Mouse (Mus musculus): Measurements from ENCODE around the gene Onecut3. TPM values are rescaled to one million over a fixed set of nuclear protein-coding genes. Genes with fewer than 3 reads are reported as not detected.

Gene Onecut3
- polyA plus RNA-seq (2017; shearing (Covaris generic)), result not detected

- ATAC-seq, result peak; percentile 78
Observed at GRCm38 (mm10) chr10:80494732-80495131, at the start of gene Onecut3. Gene Onecut3 (plus strand): TSS chr10:80494835.

DNA sequence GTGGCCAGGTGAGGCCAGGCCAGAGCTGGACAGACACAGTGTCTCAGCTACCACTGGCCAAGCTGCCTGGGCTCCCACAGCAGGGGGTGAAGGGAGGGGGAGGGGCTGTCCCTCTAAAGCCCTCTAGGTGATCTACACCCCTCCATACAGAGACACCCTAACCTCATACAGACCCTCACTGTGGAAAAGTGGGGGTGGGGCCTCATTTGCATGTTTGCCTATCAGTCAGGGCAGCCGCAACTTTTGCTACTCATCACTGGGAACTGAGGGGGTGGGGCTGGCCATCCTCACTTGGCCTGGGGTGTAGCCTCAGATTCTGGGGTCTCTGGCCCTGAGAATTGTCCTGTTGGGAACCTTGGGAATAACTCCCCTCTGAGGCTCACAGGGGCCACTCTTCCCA lies 49.6 kb upstream of the Onecut3 start:
- no peak for ATAC-seq

DNA sequence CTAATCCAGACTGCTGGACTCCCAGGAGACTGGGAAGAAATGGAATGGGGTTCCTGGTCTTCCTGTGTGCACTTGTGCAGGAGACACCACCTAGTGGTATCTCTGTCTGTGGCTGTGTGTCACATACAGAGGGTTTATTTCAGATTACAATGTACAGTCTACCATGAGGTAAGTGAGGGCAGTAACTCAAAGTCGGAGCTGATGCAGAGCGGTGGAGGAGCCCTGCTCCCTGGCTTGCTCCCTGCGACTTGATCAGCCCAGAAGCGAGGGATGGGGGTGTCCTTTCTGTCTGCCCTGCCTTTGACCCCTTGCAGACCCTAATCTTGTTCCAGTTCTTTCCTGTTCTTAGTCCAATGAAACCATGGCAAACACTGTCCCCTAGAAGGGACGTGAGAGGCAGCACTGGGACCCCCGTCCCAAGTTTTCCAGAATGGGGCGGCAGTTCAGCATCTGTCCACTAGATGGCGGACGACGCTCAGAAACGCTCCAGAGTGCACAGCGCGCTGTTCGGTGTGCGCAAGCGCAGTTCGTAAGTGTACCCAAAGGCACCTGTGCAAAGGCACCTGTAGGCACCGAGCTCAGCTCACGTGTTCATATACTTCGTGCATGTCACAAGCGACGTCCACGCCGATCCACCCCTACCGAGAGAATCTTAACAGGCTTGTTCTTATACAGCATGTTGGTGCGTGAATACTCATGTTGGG lies 48.6 kb upstream of the Onecut3 start:
- peak; percentile 90 for ATAC-seq

GRCm38 (mm10) chr10:80450599-80450998 lies 44.0 kb upstream of the Onecut3 start:
- ATAC-seq, result no peak

GRCm38 (mm10) chr10:80453601-80454000 lies 41.0 kb upstream of the Onecut3 start:
- no peak for ATAC-seq

DNA sequence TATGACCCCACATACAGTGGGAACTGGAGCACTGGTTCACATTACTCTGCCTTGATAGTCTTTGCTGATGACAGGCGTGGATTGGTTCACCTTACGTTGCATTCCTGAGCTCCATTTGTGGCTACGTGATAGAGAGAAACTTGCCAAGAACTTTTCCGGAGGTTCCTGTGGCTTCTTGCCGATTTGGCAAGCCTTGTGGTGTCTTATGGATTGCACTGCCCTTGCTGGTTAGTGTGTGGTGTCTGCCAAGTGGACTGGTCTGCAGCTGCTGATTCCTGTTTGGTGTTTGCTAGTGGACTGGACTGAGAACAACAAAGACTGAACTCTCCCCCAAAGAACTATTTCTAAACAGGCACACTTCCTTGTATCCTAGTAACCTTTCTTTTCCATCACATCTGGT lies 39.9 kb upstream of the Onecut3 start:
- no peak for ATAC-seq

GRCm38 (mm10) chr10:80455697-80456096 lies 38.9 kb upstream of the Onecut3 start:
- no peak for ATAC-seq

DNA sequence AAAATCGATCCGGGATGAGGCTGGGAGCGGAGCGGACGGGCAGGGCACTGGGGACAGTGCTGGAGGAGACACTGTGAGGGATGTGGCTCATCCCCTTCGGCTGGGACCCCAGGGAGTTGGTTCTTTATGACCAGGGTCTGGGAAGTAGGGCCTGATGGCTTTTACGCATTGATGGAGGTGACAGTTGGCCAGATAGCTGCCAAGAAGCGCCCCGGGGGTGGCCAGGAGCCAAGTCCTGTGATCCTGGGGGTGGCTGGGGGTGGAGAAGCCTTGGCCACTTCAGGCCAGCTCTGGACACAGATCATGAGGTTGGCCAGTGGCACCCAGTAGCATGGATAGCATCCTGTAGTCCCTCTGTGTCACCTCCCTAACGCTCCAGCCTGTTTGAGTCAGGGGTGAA lies 35.4 kb upstream of the Onecut3 start:
- ATAC-seq, result no peak

DNA sequence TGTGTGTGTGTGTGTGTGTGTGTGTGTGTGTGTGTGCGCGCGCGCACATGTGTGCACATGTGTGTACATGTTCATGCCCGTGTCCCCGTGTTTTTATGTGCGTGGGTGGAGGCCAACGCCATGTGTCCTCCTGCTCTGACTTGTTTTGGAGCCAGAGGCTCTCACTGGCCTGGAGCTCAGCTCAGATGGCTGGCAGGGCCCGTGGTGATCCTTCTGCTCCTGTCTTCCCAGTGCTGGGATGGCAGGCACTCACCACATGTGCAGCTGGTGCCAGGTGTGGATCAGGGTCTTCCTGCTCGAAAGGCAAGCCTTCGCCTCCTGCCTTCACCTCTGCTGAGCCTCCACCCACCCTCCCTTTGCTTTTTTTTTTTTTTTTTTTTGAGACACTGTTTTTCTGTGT lies 35.0 kb upstream of the Onecut3 start:
- no peak for ATAC-seq

- ATAC-seq, result no peak
Observed at GRCm38 (mm10) chr10:80460324-80460723, 34.3 kb upstream of the Onecut3 start.

GRCm38 (mm10) chr10:80461346-80461745 lies 33.3 kb upstream of the Onecut3 start:
- ATAC-seq, result no peak

- ATAC-seq, result no peak
Observed at GRCm38 (mm10) chr10:80464381-80465035, 30.1 kb upstream of the Onecut3 start.

- ATAC-seq, result no peak
Observed at GRCm38 (mm10) chr10:80465066-80465465, 29.6 kb upstream of the Onecut3 start.

DNA sequence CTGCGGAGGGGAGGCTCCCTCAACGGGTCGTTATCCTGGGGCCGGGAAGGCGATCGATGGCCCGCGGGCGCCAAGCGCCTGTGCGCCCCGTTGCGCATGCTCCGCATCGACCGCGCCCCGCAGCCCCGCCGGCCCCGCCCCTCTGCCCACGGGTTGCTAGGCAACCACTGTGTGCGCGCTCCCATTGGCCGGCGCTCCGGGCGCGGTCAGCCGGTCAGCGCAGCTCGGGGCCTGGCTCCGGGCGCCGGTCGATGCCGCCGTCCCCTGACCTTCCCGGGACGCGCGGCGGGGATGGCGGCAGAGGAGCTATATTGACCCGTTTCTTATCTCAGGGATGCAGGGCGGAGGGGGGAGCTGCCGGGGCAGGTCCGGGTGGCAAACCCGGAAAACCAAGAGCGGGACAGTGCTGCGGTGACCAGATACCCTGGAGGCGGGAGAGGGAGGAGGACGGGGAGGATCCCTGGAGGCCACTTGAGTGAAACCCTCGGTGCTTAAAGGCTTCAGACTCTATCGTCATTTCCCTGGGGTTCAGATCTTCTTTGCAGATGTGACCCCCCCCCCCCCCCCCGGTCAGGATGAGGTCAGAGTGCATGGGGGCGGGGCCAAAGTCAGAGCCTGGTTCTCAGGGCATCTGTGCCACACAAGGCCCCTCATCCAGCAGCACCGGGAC lies 19.2 kb upstream of the Onecut3 start:
- ATAC-seq, result peak; percentile 86

- no peak for ATAC-seq
Observed at GRCm38 (mm10) chr10:80478531-80478930, 16.1 kb upstream of the Onecut3 start.

- no peak for ATAC-seq
Observed at GRCm38 (mm10) chr10:80481002-80481401, 13.6 kb upstream of the Onecut3 start.

DNA sequence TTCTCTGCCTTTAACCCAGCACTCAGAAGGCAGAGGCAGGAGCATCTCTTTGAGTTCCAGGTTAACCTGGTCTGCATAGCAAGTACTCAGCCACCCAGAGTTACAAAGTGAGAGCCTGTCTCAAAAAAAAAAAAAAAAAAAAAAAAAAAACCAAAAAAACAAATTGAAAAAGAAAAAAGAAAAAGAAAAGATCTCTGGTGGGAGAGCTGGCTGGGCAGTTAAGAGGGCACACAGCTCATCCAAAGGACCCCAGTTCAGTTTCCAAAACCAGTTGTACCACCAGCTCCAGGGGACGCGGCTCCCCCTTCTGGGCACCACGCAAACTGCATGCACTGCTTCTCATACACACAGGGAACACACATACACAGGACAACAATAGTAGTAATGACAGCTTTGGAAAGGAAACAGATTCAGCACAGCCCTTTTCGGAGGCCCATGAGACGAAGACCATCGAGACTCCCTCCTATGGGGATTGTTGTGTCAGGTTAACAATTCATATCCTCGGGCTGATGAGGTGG lies 7.7 kb upstream of the Onecut3 start:
- ATAC-seq, result no peak

- ATAC-seq, result no peak
Observed at GRCm38 (mm10) chr10:80490051-80490450, 4.6 kb upstream of the Onecut3 start.

- no peak for ATAC-seq
Observed at GRCm38 (mm10) chr10:80495901-80496300, 1.3 kb downstream of the Onecut3 start.

DNA sequence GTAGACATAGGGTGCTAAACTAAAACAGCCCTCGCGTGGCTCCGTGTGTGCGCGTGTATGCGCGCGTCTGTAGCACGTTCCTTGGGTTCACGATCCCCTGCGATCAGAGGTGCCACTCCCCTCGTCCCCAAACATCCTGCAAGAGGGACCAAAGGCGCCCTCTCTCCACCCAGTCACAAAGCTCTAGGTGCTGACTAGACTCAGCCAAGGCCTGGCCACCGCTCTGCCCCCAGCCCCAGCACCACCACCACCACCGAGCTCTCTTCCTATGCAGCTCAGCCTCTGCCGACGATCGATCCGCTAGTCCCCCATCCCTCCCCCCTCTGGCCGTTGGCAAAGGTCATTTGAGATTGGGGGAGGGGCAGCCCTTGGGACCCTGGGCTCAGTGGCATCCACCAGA lies 1.8 kb downstream of the Onecut3 start:
- ATAC-seq, result no peak

DNA sequence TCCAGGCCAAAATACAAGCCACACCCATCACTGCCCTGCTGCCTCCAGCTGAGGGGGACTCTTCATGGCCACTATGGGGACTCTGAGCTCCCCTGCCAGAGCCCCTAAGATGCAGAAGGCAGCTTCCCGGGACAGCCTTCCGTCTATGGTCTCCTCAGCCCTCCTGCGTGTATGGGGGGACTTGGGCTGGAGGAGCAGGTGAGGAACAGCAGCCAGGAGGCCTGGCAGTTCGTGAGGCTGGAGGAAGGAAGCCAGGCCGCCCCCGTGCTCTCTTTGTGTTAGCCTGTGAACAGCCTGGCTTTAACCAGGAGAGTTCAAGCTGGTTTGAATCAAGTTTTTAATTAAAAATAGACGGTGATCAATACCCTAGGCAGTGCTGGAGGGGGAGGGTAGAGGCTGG lies 7.7 kb downstream of the Onecut3 start:
- no peak for ATAC-seq

DNA sequence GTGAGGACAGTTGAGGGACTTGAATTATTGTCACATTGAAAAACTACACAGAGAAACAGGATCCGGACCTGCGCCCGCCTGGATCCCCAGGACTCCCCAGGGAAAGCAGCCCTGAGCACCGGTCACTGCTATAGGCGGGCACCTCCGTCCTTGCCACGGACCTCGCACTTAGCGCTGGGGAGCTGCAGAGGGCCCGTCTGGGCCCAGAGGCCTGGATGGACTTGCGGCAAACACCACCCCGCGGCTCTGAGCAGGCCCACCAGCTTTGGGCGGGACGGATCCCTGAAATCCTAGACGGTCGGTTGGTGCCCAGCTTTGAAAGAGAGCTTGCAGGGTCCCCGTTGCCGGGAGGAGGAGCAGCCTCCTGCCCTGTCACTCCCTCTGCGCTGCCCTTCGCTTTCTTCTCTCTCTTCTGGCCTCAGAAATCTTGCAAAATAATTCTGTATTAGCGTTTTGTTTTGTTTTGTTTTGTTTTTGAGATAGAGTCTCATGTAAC lies 8.2 kb downstream of the Onecut3 start:
- ATAC-seq, result no peak

DNA sequence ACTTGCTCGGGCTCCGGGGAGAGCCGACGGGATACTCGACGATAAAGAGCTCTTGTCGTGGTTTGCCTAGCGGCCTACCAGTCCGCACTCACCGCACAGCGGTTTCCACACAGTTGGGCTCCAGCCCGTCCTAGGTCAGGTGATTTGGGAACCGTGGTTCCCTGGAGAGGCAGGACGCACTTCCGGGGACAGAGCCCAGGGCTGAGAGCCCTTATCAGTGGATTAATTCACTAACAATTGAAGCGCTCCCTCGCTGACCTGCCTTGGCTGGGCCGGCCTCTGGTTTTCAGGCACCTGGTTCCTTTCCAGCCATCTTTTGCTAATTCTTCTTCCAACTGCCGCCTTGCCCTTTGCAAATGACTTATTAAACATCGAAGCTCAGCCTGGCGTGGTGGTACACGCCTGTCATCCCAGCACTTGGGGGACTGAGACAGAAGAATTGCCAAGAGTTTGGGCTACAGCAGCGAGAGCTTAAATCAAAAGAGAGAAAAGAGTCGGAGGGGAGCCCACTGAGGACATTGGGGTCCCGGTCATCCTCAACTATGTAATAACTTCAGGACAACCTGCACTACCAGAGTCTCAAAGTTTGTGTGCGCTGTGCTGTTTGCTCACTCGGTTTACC lies 9.1 kb downstream of the Onecut3 start:
- ATAC-seq, result no peak

All from CD4-positive, CD25-positive, alpha-beta regulatory T cell, adult 4 months (primary cell).